Mouse (Mus musculus) cerebellum, postnatal 10 days (tissue): ENCODE measurements around the gene Insm2.

Experiments
- DNase-seq, 2 experiments: peaks; one replicate each; pipeline ENCODE4 v3.0.0; 2021; ENCODE audit warnings: mixed read lengths in 2 of 2

Gene Insm2

GRCm38 (mm10) chr12:55607902-55608301, 8.7 kb downstream of the Insm2 start:
- peak in 1 of 2 experiments; percentile 38 for DNase-seq

GRCm38 (mm10) chr12:55610812-55611211, 11.6 kb downstream of the Insm2 start:
- no peak for DNase-seq

- peak; percentile 28 to 29 for DNase-seq
These were observed 21.1 kb downstream of the Insm2 start for GRCm38 (mm10) chr12:55620321-55620720.

GRCm38 (mm10) chr12:55622615-55623245, 23.5 kb downstream of the Insm2 start:
- DNase-seq = peak; percentile 64 to 66

- peak in 1 of 2 experiments; percentile 9 for DNase-seq
These were observed 24.0 kb downstream of the Insm2 start for GRCm38 (mm10) chr12:55623254-55623653.

GRCm38 (mm10) chr12:55626711-55627110, 27.5 kb downstream of the Insm2 start:
- DNase-seq = peak; percentile 32 to 47

- no peak for DNase-seq
These were observed 48.8 kb downstream of the Insm2 start for GRCm38 (mm10) chr12:55648011-55648525.
